Mouse (Mus musculus): Measurements from ENCODE around the gene Crot.

GRCm38 (mm10) chr5:8974721-8975120, 22.4 kb downstream of the Crot start:
- no peak for TF ChIP-seq POLR2A (IDR thresholded peaks at IDR 0.05; ENCODE audit: insufficient read depth, low read depth, low read length)
- TF ChIP-seq CTCF (IDR thresholded peaks at IDR 0.05; ENCODE audit: insufficient read depth, low read depth, low read length): no peak
